Mouse (Mus musculus) lung, postnatal 10 days (tissue): Measurements from ENCODE around the gene Topaz1.

Source experiments
- DNase-seq: peaks from one replicate; pipeline ENCODE4 v3.0.0; 2021

The Topaz1 gene

GRCm38 (mm10) chr9:122747060-122747459 is at the start of gene Topaz1:
Gene Topaz1 (plus strand): TSS chr9:122747346.
- no peak for DNase-seq

DNA sequence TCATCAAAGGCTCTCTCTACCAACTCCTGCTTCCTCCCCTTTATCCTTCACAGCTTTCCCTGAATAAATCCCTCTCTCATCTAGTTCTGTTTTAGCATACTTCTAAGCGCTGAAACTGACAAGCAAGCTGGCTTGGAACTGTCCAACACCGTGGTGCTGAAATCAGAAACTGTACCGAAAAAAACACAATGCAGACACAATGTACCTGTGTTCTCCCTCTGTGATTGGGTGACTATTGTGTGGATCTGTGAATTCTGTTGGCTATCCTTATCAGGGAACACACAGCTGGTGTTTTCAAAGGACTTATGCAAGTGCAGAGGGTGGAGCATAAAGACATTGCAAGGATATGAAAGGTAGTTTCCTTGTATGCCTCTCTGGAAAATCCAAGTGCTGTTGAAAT is 45.3 kb upstream of the Topaz1 start:
- DNase-seq, result peak; percentile 44

DNA sequence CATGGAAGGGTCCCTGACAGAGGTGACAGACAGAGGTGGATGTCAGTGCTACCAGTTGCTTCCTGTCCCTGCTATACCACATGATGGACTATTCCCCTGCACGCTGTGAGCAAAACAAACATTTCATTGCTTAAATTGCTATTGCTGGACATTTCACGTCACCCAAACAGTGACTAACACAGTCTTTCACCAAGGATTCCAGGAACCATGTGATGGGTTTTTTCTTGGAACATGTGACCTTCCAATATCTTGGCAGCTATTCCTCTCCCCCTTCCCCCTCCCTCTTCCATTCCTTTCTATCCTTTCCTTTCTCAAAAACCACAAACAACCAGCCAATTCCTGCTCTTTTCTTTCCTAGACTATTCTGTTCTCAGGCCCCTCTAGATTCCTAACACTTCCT is 33.3 kb upstream of the Topaz1 start:
- peak; percentile 24 for DNase-seq

DNA sequence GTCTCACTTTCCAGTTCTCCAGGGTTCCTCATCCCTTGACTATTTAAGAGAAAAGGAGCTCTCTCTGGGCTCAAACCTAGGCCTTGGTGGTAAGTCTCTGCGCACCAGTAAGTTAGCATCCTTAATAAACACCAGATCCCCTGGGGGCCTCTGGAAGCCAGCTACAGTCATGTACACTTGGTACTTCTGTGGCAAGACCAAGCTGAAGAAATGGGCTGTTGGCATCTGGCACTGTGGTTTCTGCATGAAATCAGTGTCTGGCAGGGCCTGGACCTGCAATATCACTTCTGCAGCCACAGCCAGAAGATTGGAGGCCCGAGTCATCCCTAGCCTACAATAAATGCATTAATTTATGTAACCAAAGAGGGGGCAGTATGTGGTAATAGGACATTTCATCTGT is 32.1 kb upstream of the Topaz1 start:
- DNase-seq, result no peak

- DNase-seq, result no peak
Measured at GRCm38 (mm10) chr9:122716131-122716921, 30.8 kb upstream of the Topaz1 start.

GRCm38 (mm10) chr9:122722296-122722695 is 24.9 kb upstream of the Topaz1 start:
- no peak for DNase-seq

DNA sequence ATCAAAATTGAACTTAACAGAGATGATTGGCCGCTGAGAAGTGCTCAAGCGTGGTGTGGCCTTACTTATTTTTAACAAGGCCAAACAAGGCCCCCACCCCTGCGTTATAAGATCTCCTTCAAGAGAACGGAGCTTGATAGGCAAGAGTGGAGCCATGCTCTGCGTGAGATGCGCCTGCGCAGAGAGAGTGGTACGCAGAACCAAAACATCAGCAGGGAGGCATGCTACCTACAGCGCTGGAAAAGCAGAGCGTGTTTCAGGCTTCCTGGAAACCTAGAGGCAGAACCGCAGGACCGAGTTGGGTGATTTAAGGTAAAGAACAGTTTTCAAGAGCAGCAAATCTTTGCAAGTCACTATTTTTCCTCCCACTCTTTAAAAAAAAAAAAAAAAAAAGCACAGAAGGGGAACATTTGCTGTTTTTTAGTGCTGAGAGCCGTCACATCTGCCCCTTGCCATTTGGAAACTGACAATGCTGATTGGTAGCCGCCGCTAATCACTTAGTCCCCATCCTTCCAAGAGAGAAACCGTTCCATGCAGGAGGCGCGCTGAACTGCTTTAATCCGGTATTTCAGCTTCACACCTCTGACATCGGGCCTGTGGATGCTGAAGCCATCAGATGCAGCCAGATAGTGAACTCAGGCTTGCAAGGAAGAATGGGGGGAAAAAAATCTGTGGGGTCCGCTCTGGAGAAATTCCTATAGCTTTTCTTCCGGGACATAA is 21.9 kb upstream of the Topaz1 start:
- no peak for DNase-seq

DNA sequence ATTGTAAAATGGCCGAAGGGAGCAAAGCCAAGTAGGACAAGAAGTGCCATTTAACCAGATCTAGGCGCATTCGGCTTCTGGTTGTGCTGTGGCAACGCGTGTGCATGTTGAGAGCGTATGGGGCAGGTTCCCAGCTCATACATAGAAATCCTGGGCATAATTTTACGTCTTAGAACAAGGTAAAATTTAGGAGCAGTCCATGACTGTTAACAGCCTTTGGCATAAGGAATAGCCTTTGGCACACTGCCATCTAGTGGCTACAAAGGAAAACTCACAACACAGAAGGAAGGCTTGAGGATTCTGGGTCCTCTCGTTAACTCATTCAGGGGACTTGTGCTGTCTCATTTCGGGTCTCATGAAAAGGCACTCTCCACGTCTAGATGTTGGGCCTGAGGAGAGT is 17.6 kb upstream of the Topaz1 start:
- peak; percentile 72 for DNase-seq

- DNase-seq, result no peak
Measured at GRCm38 (mm10) chr9:122732126-122732810, 14.9 kb upstream of the Topaz1 start.

GRCm38 (mm10) chr9:122733222-122733621 is 13.9 kb upstream of the Topaz1 start:
- DNase-seq, result no peak

DNA sequence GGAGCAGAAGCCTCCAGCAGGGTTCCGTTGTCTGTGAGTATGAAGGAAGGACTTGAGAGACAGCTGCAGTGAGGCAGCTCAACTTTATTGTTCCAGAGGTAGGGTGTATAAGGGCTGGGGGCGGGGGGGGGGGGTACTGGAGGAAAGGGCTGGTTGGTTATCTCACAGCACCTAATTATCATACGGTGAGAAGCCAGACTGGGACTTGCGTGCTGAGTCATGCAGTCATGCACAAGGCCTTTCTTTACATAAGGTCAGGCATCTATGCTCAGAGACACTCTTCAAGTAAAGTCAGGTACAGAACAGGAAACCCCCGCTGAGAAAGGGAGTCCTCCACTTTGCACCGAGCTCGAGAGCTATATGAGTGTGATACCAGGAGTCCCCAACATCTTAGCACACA is 12.2 kb upstream of the Topaz1 start:
- DNase-seq, result no peak

GRCm38 (mm10) chr9:122736001-122736400 is 11.1 kb upstream of the Topaz1 start:
- DNase-seq, result no peak

- DNase-seq, result peak; percentile 69
Measured at GRCm38 (mm10) chr9:122736742-122737141, 10.4 kb upstream of the Topaz1 start.

DNA sequence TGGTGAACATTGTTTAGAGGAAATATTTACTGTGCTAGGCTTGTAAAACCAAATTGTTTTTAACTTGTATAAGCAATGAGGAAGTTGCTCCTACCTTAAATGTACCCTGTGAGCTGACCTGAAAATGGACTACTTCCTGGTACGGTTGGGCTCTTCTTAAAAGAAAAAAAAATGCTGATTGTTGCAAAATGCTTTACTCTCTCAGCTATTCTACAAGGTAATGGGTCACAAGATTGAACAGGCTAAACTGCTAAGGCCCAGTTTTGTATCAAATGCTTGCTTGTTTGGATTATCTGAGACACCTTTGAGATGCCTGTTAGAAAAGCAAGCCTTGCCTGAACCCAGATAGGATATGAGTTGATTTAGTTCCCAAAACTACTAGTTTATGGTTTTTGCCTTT is 1.3 kb upstream of the Topaz1 start:
- no peak for DNase-seq

DNA sequence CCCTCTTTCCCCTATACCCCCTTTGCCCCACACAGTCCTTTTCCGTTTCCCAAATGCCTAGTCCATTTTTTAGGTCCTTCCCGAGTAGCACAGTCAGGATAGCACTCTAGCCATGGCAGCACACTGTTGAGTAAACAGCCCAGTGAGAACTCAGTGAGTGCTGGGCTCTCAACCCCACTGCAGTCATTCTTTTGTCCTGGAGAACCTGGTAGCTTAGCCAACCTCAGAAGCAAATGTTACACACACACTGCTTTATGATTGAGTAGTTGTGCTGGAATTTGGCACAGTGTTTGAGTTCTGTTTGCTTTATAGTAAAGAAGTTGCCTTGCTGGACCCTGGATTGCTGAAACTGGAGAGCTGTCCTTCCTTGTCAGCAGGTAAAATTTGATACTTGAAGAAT is 10.5 kb downstream of the Topaz1 start:
- DNase-seq, result peak; percentile 25

GRCm38 (mm10) chr9:122760111-122760510 is 13.0 kb downstream of the Topaz1 start:
- no peak for DNase-seq

- no peak for DNase-seq
Measured at GRCm38 (mm10) chr9:122785231-122785630, 38.1 kb downstream of the Topaz1 start.

DNA sequence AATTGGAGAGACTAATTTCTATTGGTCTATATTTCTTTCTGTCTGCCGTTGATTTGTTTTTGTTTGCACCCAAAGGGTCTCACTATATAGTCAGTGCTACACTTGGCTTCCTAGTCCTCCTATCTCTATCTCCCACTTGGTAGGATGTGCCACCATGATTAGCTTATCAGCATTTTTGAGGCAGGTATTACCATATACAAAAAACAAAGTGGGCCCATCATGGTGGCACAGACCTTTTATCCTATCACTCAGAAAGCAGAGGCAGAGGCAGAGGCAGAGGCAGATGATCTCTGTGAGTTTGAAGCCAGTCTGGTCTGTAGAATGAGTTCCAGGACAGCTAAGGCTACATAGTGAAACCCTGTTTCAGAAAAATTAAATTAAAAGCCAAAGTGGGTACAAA is 39.4 kb downstream of the Topaz1 start:
- DNase-seq, result no peak

DNA sequence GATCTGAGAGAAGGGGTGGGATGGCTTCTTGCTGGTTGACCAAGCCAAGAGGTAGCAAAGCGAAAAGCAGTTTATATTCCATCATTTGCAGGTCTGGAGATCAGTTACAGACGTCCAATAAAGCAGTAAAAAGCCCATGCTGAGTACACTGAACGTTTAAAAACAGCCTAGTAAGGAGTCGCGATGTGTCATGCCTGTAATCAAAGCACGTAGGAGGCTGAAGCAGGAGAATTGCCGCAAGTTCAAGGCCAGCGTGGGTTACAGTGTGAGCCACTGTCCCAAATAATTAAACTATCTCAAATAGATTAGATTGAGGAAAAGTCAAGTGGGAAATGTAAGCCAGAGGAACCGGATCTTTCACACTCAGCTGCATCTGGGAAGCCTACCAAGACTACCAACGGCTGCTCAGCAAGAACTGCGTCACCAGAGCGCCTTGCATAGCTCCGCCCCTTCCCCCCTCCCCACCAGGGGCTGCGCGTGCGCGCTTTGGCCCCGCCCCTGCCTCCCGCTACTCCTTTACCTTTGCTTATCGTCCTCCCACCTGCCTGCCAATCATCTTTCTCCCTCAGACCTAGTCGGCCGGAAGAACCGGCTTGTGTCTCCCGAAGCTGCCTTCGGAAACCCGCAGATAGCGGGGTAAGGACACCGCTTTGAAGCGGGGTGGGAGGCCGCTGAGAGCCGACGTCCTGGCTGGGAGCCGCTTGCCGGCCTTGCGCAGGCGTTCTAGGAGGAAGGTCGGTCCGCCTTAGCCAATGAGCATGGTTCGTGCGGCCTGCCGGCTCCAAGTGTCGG is 58.1 kb downstream of the Topaz1 start, which contains the start of gene Tcaim:
Gene Tcaim (plus strand): TSS at position 487 of the 792 bp plus-strand sequence.
- DNase-seq, result peak; percentile 94

DNA sequence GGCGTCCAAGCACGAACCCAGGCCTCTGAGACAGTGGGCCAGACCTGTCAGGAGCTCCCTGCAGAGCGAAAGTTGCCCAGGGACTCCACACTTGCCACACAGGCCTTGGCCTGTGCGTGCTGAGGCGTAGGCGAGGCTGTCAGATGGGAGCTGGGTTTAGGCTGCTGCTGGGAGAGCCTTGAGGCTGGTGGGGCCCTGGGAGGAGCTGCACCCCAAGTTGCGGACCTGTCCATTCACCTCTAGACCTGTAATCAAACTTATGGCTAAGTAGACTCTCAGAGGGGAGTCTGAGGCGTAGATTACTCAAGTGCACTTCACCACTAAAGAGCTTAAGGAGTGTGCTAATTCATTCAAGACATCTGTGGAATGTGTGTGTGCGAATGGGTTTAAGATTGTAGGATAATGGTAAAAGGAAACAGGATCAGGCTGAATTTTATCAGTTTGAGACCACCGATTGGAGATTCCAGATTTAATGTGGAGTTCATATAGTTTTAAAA is 58.7 kb downstream of the Topaz1 start:
- no peak for DNase-seq

GRCm38 (mm10) chr9:122807186-122807585 is 60.0 kb downstream of the Topaz1 start:
- no peak for DNase-seq

DNA sequence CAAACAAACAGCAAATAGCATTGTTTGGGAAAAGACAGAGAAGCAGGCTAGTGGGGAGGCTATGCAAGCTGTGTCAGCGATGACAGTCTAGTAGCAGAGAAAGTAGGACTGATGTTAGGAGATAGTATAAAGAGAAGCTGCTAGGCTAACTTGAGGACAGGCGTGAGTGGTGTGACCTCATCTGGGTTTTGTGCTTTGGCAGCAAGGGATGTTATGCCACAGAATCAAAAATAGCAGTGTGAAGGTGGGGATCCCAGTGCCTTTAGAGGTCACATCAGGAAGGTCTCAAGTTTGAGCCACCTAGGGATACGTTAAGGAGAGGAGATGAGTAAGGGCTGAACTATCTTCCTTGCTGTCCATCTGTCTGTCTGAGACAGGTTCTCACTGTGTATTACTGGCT is 63.1 kb downstream of the Topaz1 start:
- no peak for DNase-seq

- DNase-seq, result no peak
Measured at GRCm38 (mm10) chr9:122812386-122812785, 65.2 kb downstream of the Topaz1 start.
